Comparison of ENCODE assay signal across 9 mouse cellular contexts in genomic region chr14:22578224-22578623, GRCm38 (mm10).
DNase-seq lines count a peak whose midpoint lies in the region; ATAC-seq and TF ChIP-seq lines count a peak whose summit lies in the region.
"Had no signal": no experiment of that assay in that cellular context is flagged by ENCODE, and none has a peak within 500 bp of the region (broad histone marks: within the 10 kb centered on the region; RNA-seq: fewer than 3 reads in every experiment).

No protein-coding gene starts in this region.

- DNase-seq in CH12.LX (ENCODE audit: extremely low read depth) = peak; percentile 58
- peak; percentile 83 to 92 for DNase-seq in heart, postnatal 10 days
- peak; percentile 94 to 95 for DNase-seq in kidney, postnatal 4 days
- peak; percentile 84 for DNase-seq in lung, adult 2 months
- peak; percentile 67 for DNase-seq in testis, postnatal 14 days (ENCODE audit: low spot score)

- peaks cover 0 to 4% of the 10 kb centered on the region in 2 experiments; a peak in 1 of 4 replicates for H3K4me1 ChIP-seq in CH12.LX (ENCODE audit: control insufficient read depth in 1 of 2, insufficient read depth in 2 of 2)
- H3K4me1 ChIP-seq in brown adipose tissue, adult 24 weeks (ENCODE audit: control insufficient read depth, insufficient read depth, insufficient read length, low read length) = no peaks in the 10 kb centered on the region
- peaks cover 34% of the 10 kb centered on the region for H3K4me1 ChIP-seq in forebrain, embryonic 12.5 days
- no peaks in the 10 kb centered on the region for H3K4me1 ChIP-seq in lung, adult 2 months (ENCODE audit: control insufficient read depth, insufficient read depth, low read length)
- peaks cover 6% of the 10 kb centered on the region; the same call in 1 of the 2 replicates for H3K4me1 ChIP-seq in olfactory bulb, adult 2 months (ENCODE audit: control insufficient read depth, insufficient read depth, low read length)

- in situ Hi-C loops in CH12.LX (cut with MboI; ENCODE audit: low pct_ligation_motif_present, low pct_unique_long_range_greater_than_20kb, low sequenced_read_pairs) = loop anchor here (25.0 kb wide), 1 partner anchor 459 kb away; no protein-coding TSS in a partner anchor

- no peak overlapping the region for H3K4me2 ChIP-seq in CH12.LX (ENCODE audit: insufficient read depth, low read depth, poor library complexity, severe bottlenecking)
- H3K4me2 ChIP-seq in forebrain, embryonic 12.5 days = peak overlapping the region; percentile 15; the same call in 1 of the 2 replicates

- dilution Hi-C loops in CH12.LX (cut with MboI; ENCODE audit: extremely low pct_ligation_motif_present, extremely low pct_unique_long_range_greater_than_20kb, low sequenced_read_pairs) = no loop called here

- no peaks in the 10 kb centered on the region for H3K9me3 ChIP-seq in CH12.LX (replicated peaks; ENCODE audit: low read length)
- no peaks in the 10 kb centered on the region for H3K9me3 ChIP-seq in forebrain, embryonic 12.5 days

- no peak for TF ChIP-seq EP300 in CH12.LX (IDR thresholded peaks at IDR 0.05; ENCODE audit: low read length)

- H3K27ac ChIP-seq in CH12.LX (ENCODE audit: insufficient read depth, low read depth) = no peak overlapping the region
- H3K27ac ChIP-seq in brown adipose tissue, adult 24 weeks (replicated peaks; ENCODE audit: low read depth, low read length) = no peak overlapping the region
- no peak overlapping the region for H3K27ac ChIP-seq in forebrain, embryonic 12.5 days
- H3K27ac ChIP-seq in olfactory bulb, adult 2 months (ENCODE audit: insufficient read depth, low read depth, low read length) = no peak overlapping the region

- no peak overlapping the region for H3K4me3 ChIP-seq in CH12.LX (replicated peaks in 1 of 3; ENCODE audit: low read depth in 2 of 3, low read length in 2 of 3, poor library complexity in 1 of 3)
- H3K4me3 ChIP-seq in brown adipose tissue, adult 24 weeks (ENCODE audit: insufficient read depth, low read depth, low read length) = 0 out of 2 replicates have a peak overlapping the region, but pooled peaks have one; percentile 36
- no peak overlapping the region for H3K4me3 ChIP-seq in forebrain, embryonic 12.5 days (replicated peaks)
- no peak overlapping the region for H3K4me3 ChIP-seq in lung, adult 2 months (replicated peaks; ENCODE audit: extremely low read depth, low read depth, low read length)
- H3K4me3 ChIP-seq in olfactory bulb, adult 2 months (ENCODE audit: insufficient read depth, low read depth, low read length) = no peak overlapping the region
- H3K4me3 ChIP-seq: erythroblast, embryonic 14.5 days had no signal

- peak; percentile 75 for TF ChIP-seq RAD21 in CH12.LX (IDR thresholded peaks at IDR 0.05; ENCODE audit: low read depth, low read length)

- ATAC-seq in forebrain, embryonic 12.5 days (ENCODE audit: low FRiP score) = no peak

- intact Hi-C loops in heart, postnatal 10 days (cut with DNase I) = loop anchor here (1.0 to 10.0 kb wide), 4 partner anchors 237 to 824 kb away; no protein-coding TSS in a partner anchor

- H3K36me3 ChIP-seq in CH12.LX (replicated peaks in 1 of 2; ENCODE audit: control insufficient read depth in 1 of 2, insufficient read depth in 1 of 2, low read length in 1 of 2) = no peaks in the 10 kb centered on the region
- H3K36me3 ChIP-seq in forebrain, embryonic 12.5 days (replicated peaks) = no peaks in the 10 kb centered on the region

- no peak overlapping the region for H3K9ac ChIP-seq in CH12.LX (ENCODE audit: insufficient read depth, low read depth)
- H3K9ac ChIP-seq in forebrain, embryonic 12.5 days = no peak overlapping the region

- no peaks in the 10 kb centered on the region for H3K27me3 ChIP-seq in CH12.LX (replicated peaks)
- peaks cover 56% of the 10 kb centered on the region for H3K27me3 ChIP-seq in forebrain, embryonic 12.5 days

- peak; percentile 59 to 89 for TF ChIP-seq CTCF in CH12.LX (conservative IDR thresholded peaks at IDR 0.05 in 1 of 2, IDR thresholded peaks at IDR 0.05 in 1 of 2; ENCODE audit: low read depth in 2 of 2, low read length in 2 of 2)
- TF ChIP-seq CTCF in lung, adult 2 months (IDR thresholded peaks at IDR 0.05; ENCODE audit: insufficient read depth, low read length) = peak; percentile 99
- peak; percentile 74 for TF ChIP-seq CTCF in olfactory bulb, adult 2 months (IDR thresholded peaks at IDR 0.05; ENCODE audit: insufficient read depth, low read depth, low read length)

- TF ChIP-seq POLR2A in CH12.LX (IDR thresholded peaks at IDR 0.05; ENCODE audit: low read depth, low read length) = no peak
- TF ChIP-seq POLR2A in lung, adult 2 months (IDR thresholded peaks at IDR 0.05; ENCODE audit: borderline replicate concordance, extremely low read depth, low read depth, low read length) = no peak
- no peak for TF ChIP-seq POLR2A in olfactory bulb, adult 2 months (IDR thresholded peaks at IDR 0.05; ENCODE audit: insufficient read depth, low read depth, low read length)

- H3K79me2 ChIP-seq in CH12.LX (replicated peaks; ENCODE audit: control insufficient read depth, extremely low read depth, insufficient read depth, poor library complexity, severe bottlenecking) = no peaks in the 10 kb centered on the region

- WGBS in forebrain, embryonic 12.5 days = 19% methylated on average over 6 of the region's 6 CpGs
- 14% methylated on average over 6 of the region's 6 CpGs for WGBS in lung, adult 2 months
- 18% methylated on average over 6 of the region's 6 CpGs for WGBS in olfactory bulb, adult 2 months

TF ChIP-seq in CH12.LX, 34 proteins besides CTCF, POLR2A, EP300 and RAD21:
- TF ChIP-seq POLR2AphosphoS2 (IDR thresholded peaks at IDR 0.05; ENCODE audit: low read depth, low read length) = no peak
- TF ChIP-seq MAX (IDR thresholded peaks at IDR 0.05; ENCODE audit: low read length) = no peak
- no peak for TF ChIP-seq ZKSCAN1 (IDR thresholded peaks at IDR 0.05; ENCODE audit: borderline replicate concordance, low read depth, low read length)
- TF ChIP-seq USF1 (IDR thresholded peaks at IDR 0.05; ENCODE audit: low read depth, low read length) = no peak
- TF ChIP-seq SMC3 (IDR thresholded peaks at IDR 0.05; ENCODE audit: low read depth, low read length) = peak; percentile 87
- peak; percentile 58 for TF ChIP-seq ZC3H11A (IDR thresholded peaks at IDR 0.05; ENCODE audit: low read depth, low read length)
- TF ChIP-seq CHD2 (IDR thresholded peaks at IDR 0.05; ENCODE audit: low read length) = no peak
